Mouse (Mus musculus): ENCODE measurements at regions not wholly inside any gene's neighbourhood (a gene's known extent, or its start where the extent isn't known, plus 50 kb on each side); places are given as distances from the start of the nearest gene placed in this dataset.

DNA sequence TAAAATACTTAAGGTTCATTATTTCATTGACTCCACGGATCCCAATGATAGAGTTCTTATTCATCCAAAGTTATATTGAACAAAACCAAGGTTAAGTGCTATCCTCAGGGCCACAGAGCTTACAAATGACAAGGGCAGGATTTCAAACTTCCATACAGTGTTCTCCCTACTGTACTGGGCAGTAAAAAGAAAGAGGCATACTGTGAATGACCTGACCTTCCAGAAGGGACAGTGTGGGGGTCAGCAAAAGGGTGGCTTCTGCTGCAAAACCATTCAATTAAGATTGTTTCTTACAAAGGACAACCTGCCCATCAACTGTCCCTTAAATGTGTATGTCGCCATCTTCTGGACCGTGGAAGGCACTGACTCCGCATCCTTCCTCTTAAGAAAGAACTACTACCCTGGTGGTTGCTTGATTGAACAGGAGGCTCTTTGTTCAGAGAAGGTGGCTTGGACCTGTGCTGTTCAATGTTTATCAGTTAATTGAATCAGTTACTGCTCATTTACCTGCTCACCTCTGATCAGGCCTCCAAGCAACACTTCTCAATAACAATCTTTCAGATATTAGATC is 384.4 kb downstream of the Ccser2 start:
- no peak for TF ChIP-seq MAX (IDR thresholded peaks at IDR 0.05; ENCODE audit: low read depth)
- TF ChIP-seq POLR2A (IDR thresholded peaks at IDR 0.05; ENCODE audit: insufficient read length, low read depth) = no peak
- no peak for TF ChIP-seq E2F4 (IDR thresholded peaks at IDR 0.05; ENCODE audit: insufficient read depth)
- TF ChIP-seq MYOG (IDR thresholded peaks at IDR 0.05; ENCODE audit: control insufficient read depth in 1 of 3, insufficient read depth in 1 of 3, insufficient read length in 2 of 3, low read depth in 2 of 3) = no peak
- TF ChIP-seq USF1 (IDR thresholded peaks at IDR 0.05; ENCODE audit: low read depth) = no peak
- no peak for TF ChIP-seq CEBPB (IDR thresholded peaks at IDR 0.05; ENCODE audit: insufficient read depth, poor library complexity, severe bottlenecking)
- TF ChIP-seq TCF12 (IDR thresholded peaks at IDR 0.05; ENCODE audit: insufficient read depth, poor library complexity, severe bottlenecking) = no peak
